Mouse (Mus musculus) stomach, embryonic 14.5 days (tissue): ENCODE results near the gene Ergic1. TPM values are rescaled to one million over a fixed set of nuclear protein-coding genes. Genes with fewer than 3 reads are reported as not detected.

Experiments
- ATAC-seq: fragments of 200-750 bp; cut with Nextera tagmentation; 2 replicates; pipeline ENCODE4 v1.8.0; 2017; ENCODE audit warnings: low read depth, moderate TSS enrichment; ENCODE audit not compliant: insufficient number of reproducible peaks, insufficient read depth, low FRiP score
- H3K27ac ChIP-seq: fragments of 300-500 bp; sonication (generic); 2 replicates; pipeline ENCODE4 v1.5.1; 2014; ENCODE audit warnings: mild to moderate bottlenecking, low read length, moderate library complexity, mixed read lengths
- H3K27me3 ChIP-seq: fragments of 300-500 bp; sonication (generic); 2 replicates; pipeline ENCODE4 v1.6.1; 2014; ENCODE audit warnings: low read length, control low read depth, mixed read lengths; ENCODE audit not compliant: control insufficient read depth, insufficient read depth
- H3K36me3 ChIP-seq: fragments of 300-500 bp; sonication (generic); 2 replicates; pipeline ENCODE4 v1.6.1; 2014; ENCODE audit warnings: mild to moderate bottlenecking, control low read depth, low read length, moderate library complexity, mixed read lengths; ENCODE audit not compliant: control insufficient read depth, insufficient read depth
- H3K4me1 ChIP-seq: fragments of 300-500 bp; sonication (generic); 2 replicates; pipeline ENCODE4 v1.6.1; 2014; ENCODE audit warnings: low read length, control low read depth, mixed read lengths; ENCODE audit not compliant: control insufficient read depth, insufficient read depth
- H3K4me2 ChIP-seq: fragments of 300-500 bp; sonication (generic); replicated peaks from 2 replicates; pipeline ENCODE4 v1.6.1; 2014; ENCODE audit warnings: low read depth, low read length, control low read depth
- H3K4me3 ChIP-seq: fragments of 300-500 bp; sonication (generic); 2 replicates; pipeline ENCODE4 v1.5.1; 2014; ENCODE audit warnings: low read depth, low read length, control low read depth
- H3K9ac ChIP-seq: fragments of 300-500 bp; sonication (generic); replicated peaks from 2 replicates; pipeline ENCODE4 v1.6.1; 2014; ENCODE audit warnings: low read depth, mild to moderate bottlenecking, control low read depth, low read length, moderate library complexity, mixed read lengths
- H3K9me3 ChIP-seq: fragments of 300-500 bp; sonication (generic); 2 replicates; pipeline ENCODE4 v1.6.1; 2016; ENCODE audit warnings: low read depth, low read length, control low read depth; ENCODE audit not compliant: control insufficient read depth
- WGBS: fragments of 180-500 bp; shearing (Covaris S2); extraction: QIAGEN DNeasy Blood & Tissue Kit; methylation state at CpG from one replicate; pipeline ENCODE4 v1.1.7; 2014; 5-methylcytosine and 5-hydroxymethylcytosine counted together
- polyA plus RNA-seq: library from polyadenylated mRNA; unstranded; fragments of >200 nt; fragmentation: Nextera tagmentation; extraction: Ambion mirVana; gene quantifications from 2 replicates; pipeline ENCODE4 v1.2.1, GENCODE M21; 2014

Gene Ergic1
- polyA plus RNA-seq, 1 experiment from 2014 or later = 133 TPM

DNA sequence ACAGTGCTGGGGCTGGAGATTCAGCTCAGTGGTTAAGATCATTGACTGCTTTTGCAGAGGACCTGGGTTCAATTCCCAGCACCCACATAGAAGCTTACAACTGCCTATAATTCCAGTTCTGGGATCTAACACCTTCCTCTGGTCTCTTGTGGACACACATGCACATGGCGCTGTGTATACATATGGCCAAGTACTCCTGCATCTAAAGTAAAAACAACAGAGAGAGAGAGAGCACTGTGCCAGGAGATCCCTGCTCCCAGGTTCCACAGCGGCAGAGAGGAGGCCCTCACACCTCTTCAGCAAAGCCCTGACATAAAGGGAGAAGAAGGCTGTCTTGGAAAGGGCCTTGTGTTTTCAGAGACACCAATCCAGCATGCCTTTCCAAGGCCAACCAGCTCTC, 82.7 kb downstream of the Ergic1 start:
- Histone ChIP-seq H3K4me3 (no peak overlapping the region), H3K4me2 (no peak overlapping the region), H3K27ac (no peak overlapping the region), H3K4me1 (no peaks in the 10 kb centered on the region), H3K9me3 (no peaks in the 10 kb centered on the region), H3K36me3 (peaks cover 70% of the 10 kb centered on the region), H3K9ac (no peak overlapping the region), H3K27me3 (no peaks in the 10 kb centered on the region)
- ATAC-seq = no peak
- WGBS = 100% methylated on average over 2 of the region's 2 CpGs

DNA sequence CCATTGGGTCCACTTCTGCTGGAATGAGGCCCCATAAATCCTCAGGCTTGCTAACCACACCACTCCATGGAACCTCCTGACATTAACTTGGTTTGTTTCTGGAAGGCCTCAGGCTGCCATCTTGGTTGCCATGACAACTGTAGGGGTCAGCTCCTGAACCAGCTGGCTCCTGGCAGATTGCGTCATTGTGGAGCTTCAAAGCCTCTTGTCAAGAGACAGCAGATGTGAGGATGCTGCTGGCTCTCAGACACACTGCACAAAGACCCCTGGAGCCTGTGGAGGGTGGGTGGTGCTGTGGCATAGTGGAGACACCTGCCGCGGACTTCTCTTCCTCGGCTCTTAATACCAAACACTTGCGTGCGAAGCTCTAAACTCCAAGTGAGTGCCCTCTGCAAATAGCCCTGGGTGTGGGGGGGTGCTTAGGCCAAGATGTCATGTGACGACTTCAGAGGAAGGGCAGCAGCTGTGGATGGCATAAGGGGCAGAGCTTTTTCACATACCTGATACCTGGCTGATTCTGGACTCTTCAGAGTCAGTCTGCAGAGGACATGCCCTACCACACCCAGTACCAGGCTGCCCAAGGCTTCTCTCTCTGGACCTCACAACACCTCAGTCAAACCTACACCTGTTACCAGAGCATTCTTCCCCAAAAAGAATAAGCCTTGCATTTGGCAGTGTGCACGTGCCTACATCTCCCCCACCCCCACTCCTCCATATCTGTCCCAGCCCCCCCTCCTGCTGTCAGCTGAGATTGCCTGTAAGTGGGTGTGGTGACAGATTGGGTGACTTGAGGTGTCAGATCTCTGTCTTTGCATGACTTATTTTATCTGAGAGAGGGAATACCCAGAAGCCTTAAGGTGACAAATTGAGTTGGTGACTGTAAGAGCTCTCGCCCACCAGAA, 83.5 kb downstream of the Ergic1 start:
- Histone ChIP-seq H3K4me3 (no peak overlapping the region), H3K27me3 (no peaks in the 10 kb centered on the region), H3K4me1 (no peaks in the 10 kb centered on the region), H3K4me2 (no peak overlapping the region), H3K36me3 (peaks cover 70% of the 10 kb centered on the region), H3K9me3 (no peaks in the 10 kb centered on the region), H3K27ac (no peak overlapping the region), H3K9ac (no peak overlapping the region)
- WGBS = 76% methylated on average over 9 of the region's 9 CpGs
- no peak for ATAC-seq

DNA sequence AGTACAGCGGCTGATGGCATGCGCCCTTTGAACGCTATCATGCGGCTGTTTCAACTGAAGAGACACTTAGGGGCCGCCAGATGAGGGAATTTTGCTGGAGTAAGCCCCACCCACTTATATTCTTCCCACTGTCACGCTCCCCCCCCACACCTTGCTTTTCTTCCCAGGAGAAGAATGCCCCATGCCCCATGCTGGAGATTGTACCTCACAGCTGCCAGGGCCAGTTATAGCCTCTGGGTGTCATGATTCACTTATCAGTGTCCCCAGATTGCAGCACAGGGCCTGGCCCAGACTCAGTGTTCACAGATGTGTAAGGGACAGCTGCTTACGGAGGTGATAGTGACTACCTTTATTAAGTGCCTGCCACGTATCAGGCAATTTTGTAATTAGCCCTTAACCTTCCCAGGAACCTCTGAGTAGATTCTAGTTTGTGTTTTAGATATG, 84.1 kb downstream of the Ergic1 start:
- Histone ChIP-seq H3K4me1 (no peaks in the 10 kb centered on the region), H3K4me3 (no peak overlapping the region), H3K4me2 (no peak overlapping the region), H3K9me3 (no peaks in the 10 kb centered on the region), H3K27ac (no peak overlapping the region), H3K27me3 (no peaks in the 10 kb centered on the region), H3K9ac (no peak overlapping the region), H3K36me3 (peaks cover 65% of the 10 kb centered on the region)
- WGBS = 86% methylated on average over 8 of the region's 8 CpGs
- ATAC-seq = no peak

DNA sequence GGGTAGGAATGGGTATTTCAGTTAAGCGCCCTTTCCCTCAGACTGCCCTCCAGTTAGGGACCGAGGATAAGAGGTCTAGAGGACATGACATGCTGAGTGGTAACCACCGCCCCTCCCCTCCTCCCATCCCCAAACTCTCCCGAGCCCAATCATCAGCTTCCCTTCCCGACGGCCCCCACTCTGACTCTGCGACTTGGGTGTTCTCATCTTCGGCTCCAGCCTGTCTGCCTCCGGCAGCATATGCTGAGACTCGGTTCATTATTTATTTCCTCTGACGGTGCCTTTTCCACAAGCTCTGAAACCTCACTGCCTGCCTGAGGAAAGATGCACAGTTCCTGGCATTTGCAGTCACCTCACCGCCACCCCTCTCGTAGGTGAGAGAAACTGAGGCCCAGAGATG, 86.0 kb downstream of the Ergic1 start:
- H3K9me3 ChIP-seq = no peaks in the 10 kb centered on the region
- WGBS = 39% methylated on average over 13 of the region's 13 CpGs
- peaks cover 52% of the 10 kb centered on the region for H3K36me3 ChIP-seq
- H3K4me3 ChIP-seq = no peak overlapping the region
- ATAC-seq = no peak
- no peak overlapping the region for H3K4me2 ChIP-seq
- no peaks in the 10 kb centered on the region for H3K27me3 ChIP-seq
- peak overlapping the region; percentile 61; the same call in 1 of the 2 replicates for H3K27ac ChIP-seq
- no peak overlapping the region for H3K9ac ChIP-seq
- no peaks in the 10 kb centered on the region for H3K4me1 ChIP-seq

DNA sequence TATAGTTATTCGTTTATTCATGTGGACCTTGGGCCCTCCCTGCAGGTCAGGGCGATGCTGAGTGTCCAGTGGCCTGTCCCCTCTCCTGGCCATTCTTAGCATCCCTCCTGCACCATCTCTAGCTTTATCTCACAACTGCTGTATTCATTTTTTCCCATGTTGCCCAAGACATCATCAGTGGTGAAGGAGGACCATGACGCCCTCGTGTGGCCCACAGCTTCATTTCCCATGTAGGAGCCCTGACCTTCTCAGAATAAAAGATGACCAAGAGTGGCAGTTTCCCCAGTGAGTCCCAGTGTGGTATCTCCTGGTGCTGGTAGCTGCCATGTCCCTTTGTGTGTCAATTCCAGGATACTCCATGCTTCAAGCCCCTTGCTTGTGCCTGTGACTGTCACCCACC, 88.3 kb downstream of the Ergic1 start:
- peaks cover 40% of the 10 kb centered on the region for H3K36me3 ChIP-seq

DNA sequence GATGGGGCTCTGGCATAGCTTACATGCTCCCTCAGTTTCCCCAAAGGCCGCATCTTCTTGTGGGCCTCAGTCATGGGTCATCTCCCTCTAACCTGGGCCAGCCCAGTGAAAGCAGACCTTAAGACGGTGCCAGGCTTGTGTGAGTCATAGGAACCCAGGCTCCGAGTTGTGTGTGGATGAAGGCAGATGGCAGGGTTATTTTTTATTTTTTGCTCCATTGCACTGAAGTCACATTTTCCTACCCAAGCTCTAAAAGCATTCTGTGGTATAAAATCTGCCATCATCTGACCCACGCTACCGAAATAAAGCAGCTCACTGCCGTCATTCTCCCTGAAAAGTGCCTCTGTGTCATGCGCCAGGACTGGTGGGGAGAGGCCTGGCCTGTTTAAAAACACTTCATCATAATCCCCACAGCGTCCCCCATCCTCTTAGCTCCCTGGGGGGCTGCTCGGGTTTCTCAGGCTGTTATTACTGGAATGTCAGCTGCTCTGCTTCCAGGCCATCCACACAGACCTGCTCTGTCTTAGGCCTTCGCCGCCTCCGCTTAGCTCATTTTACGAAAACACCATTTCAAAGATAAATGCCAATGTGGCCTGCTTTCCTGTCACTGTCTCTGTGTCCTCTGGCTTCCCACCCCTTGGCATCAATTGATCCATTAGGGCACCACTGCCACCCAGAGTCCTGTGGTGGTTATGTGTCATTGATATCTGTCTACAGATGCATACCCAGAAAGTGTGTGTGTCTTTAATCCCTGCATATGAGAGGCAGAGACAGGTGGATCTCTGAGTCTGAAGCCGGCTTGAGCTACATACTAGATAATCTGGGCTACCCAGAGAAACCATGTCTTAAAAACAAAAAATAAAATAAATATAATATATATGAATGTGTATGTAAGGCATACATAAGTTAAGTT, 89.4 kb downstream of the Ergic1 start:
- Histone ChIP-seq H3K27me3 (no peaks in the 10 kb centered on the region), H3K4me1 (no peaks in the 10 kb centered on the region), H3K36me3 (peaks cover 38% of the 10 kb centered on the region), H3K4me3 (no peak overlapping the region), H3K4me2 (no peak overlapping the region), H3K27ac (no peak overlapping the region), H3K9me3 (no peaks in the 10 kb centered on the region), H3K9ac (no peak overlapping the region)
- 64% methylated on average over 14 of the region's 14 CpGs for WGBS
- no peak for ATAC-seq

More for the DNA sequence above, 88.3 kb downstream of the Ergic1 start:
- H3K9ac ChIP-seq = no peak overlapping the region
- H3K4me2 ChIP-seq = no peak overlapping the region
- no peak for ATAC-seq
- no peaks in the 10 kb centered on the region for H3K4me1 ChIP-seq
- no peaks in the 10 kb centered on the region for H3K9me3 ChIP-seq
- H3K27ac ChIP-seq = no peak overlapping the region
- no peaks in the 10 kb centered on the region for H3K27me3 ChIP-seq
- 82% methylated on average over 4 of the region's 4 CpGs for WGBS
- H3K4me3 ChIP-seq = no peak overlapping the region

DNA sequence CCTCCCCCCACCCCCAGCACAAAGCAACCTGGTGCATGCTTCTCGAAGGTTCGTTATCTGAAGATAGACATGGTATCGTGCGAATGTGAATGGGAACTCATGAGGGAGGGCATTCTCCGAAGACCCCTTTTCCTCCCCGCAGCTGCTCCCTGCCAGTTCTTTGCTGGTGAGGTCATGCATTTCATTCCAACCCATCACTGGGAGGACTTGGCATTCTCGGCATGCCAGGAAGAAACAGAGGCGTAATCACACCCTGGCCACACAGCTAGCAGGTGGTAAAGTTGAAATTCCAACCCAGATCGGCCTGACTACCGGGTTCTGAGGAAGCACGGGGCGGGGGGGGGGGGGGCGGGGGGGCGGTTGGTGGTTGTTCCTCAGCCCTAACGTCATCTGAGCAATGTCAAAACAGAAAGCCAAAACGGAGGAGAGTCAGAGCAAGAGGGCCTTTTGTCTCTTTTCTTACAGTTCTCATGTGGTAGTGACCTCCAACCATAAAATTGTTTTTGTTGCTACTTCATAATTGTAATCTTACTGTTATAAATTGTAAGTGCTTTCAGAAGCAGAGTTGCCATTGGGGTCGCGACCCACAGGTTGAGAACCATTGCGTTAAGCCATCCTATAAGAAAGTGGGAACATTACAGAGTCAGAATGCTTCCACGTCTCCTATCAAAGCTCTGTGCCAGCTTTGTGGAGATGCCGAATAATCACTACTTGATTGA, 97.7 kb downstream of the Ergic1 start:
- WGBS = 37% methylated on average over 19 of the region's 21 CpGs
- no peaks in the 10 kb centered on the region for H3K4me1 ChIP-seq

DNA sequence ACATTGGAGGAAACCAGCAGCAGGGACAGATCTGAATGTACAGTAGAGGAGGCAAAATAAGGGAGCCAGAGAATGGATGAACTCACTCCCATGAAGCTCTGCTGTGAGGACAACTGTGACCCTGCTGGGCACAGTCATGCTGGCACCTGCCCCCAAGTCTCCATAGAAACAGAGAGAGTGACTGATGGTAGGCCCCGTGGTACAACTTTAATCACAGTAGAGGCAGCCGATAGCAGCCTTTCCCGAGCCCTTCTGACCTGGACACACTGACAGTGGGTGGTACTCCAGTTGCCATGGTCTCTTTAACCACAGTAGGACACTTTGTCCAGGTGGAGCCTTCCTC, 98.3 kb downstream of the Ergic1 start:
- Histone ChIP-seq H3K36me3 (peaks cover 11% of the 10 kb centered on the region), H3K27me3 (no peaks in the 10 kb centered on the region), H3K4me2 (no peak overlapping the region), H3K4me3 (no peak overlapping the region), H3K9me3 (no peaks in the 10 kb centered on the region), H3K4me1 (no peaks in the 10 kb centered on the region), H3K27ac (no peak overlapping the region), H3K9ac (no peak overlapping the region)
- WGBS = 60% methylated on average over 3 of the region's 3 CpGs
- no peak for ATAC-seq

More for the DNA sequence above, 97.7 kb downstream of the Ergic1 start:
- H3K4me2 ChIP-seq = no peak overlapping the region
- no peaks in the 10 kb centered on the region for H3K9me3 ChIP-seq
- H3K36me3 ChIP-seq = peaks cover 16% of the 10 kb centered on the region
- ATAC-seq = no peak
- no peak overlapping the region for H3K4me3 ChIP-seq
- H3K27me3 ChIP-seq = no peaks in the 10 kb centered on the region
- H3K9ac ChIP-seq = no peak overlapping the region
- no peak overlapping the region for H3K27ac ChIP-seq
